Mouse (Mus musculus): ENCODE results near the gene Plekhh2.
A peak's percentile ranks its signal among the peaks of the same experiment; 100 is the strongest.
"Not testable (repeated sequence)": the region's sequence is repeated elsewhere in the genome, so short reads cannot be mapped to it uniquely, and the experiment has no call there.

The Plekhh2 gene

GRCm38 (mm10) chr17:84512516-84513085 is 906 bp downstream of the Plekhh2 start:
- DNase-seq (ENCODE audit: low spot score in 2 of 2): no peak

GRCm38 (mm10) chr17:84515901-84516300 is 4.2 kb downstream of the Plekhh2 start:
- DNase-seq (ENCODE audit: low spot score in 2 of 2): no peak

GRCm38 (mm10) chr17:84519346-84519745 is 7.7 kb downstream of the Plekhh2 start:
- DNase-seq (ENCODE audit: low spot score in 2 of 2): no peak

- DNase-seq (ENCODE audit: low spot score in 2 of 2): no peak
These were observed 8.4 kb downstream of the Plekhh2 start for GRCm38 (mm10) chr17:84520057-84520456.

- no peak for DNase-seq (ENCODE audit: low spot score in 2 of 2)
These were observed 17.7 kb downstream of the Plekhh2 start for GRCm38 (mm10) chr17:84529356-84529755.

- DNase-seq (ENCODE audit: low spot score in 2 of 2): no peak
These were observed 18.6 kb downstream of the Plekhh2 start for GRCm38 (mm10) chr17:84530202-84530796.

GRCm38 (mm10) chr17:84532909-84533499 is 21.3 kb downstream of the Plekhh2 start:
- no peak for DNase-seq (ENCODE audit: low spot score in 2 of 2)

- no peak for DNase-seq (ENCODE audit: low spot score in 2 of 2)
These were observed 22.1 kb downstream of the Plekhh2 start for GRCm38 (mm10) chr17:84533841-84534240.

- DNase-seq (ENCODE audit: low spot score in 2 of 2): no peak
These were observed 22.9 kb downstream of the Plekhh2 start for GRCm38 (mm10) chr17:84534632-84535031.

- DNase-seq (ENCODE audit: low spot score in 2 of 2): peak; percentile 68 to 76
These were observed 23.5 kb downstream of the Plekhh2 start for GRCm38 (mm10) chr17:84535226-84535625.

GRCm38 (mm10) chr17:84537301-84537700 is 25.6 kb downstream of the Plekhh2 start:
- no peak for DNase-seq (ENCODE audit: low spot score in 2 of 2)

- DNase-seq (ENCODE audit: low spot score in 2 of 2): no peak
These were observed 26.3 kb downstream of the Plekhh2 start for GRCm38 (mm10) chr17:84537966-84538365.

GRCm38 (mm10) chr17:84540603-84541002 is 28.9 kb downstream of the Plekhh2 start:
- no peak for DNase-seq (ENCODE audit: low spot score in 2 of 2)

GRCm38 (mm10) chr17:84550902-84551877 is 39.5 kb downstream of the Plekhh2 start:
- DNase-seq (ENCODE audit: low spot score in 2 of 2): no peak

- no peak for DNase-seq (ENCODE audit: low spot score in 2 of 2)
These were observed 40.5 kb downstream of the Plekhh2 start for GRCm38 (mm10) chr17:84552230-84552629.

- DNase-seq (ENCODE audit: low spot score in 2 of 2): not testable (repeated sequence)
These were observed 52.6 kb downstream of the Plekhh2 start for GRCm38 (mm10) chr17:84564264-84564663.

GRCm38 (mm10) chr17:84565762-84566161 is 54.1 kb downstream of the Plekhh2 start:
- DNase-seq (ENCODE audit: low spot score in 2 of 2): no peak

- DNase-seq (ENCODE audit: low spot score in 2 of 2): no peak
These were observed 55.3 kb downstream of the Plekhh2 start for GRCm38 (mm10) chr17:84566773-84567555.

- DNase-seq (ENCODE audit: low spot score in 2 of 2): no peak
These were observed 57.1 kb downstream of the Plekhh2 start for GRCm38 (mm10) chr17:84568807-84569206.

GRCm38 (mm10) chr17:84569770-84570169 is 58.1 kb downstream of the Plekhh2 start:
- no peak for DNase-seq (ENCODE audit: low spot score in 2 of 2)

- no peak for DNase-seq (ENCODE audit: low spot score in 2 of 2)
These were observed 59.9 kb downstream of the Plekhh2 start for GRCm38 (mm10) chr17:84571629-84572028.
